Mouse (Mus musculus): ENCODE measurements at regions not wholly inside any gene's neighbourhood (a gene's known extent, or its start where the extent isn't known, plus 50 kb on each side); places are given as distances from the start of the nearest gene placed in this dataset. TPM values are rescaled to one million over a fixed set of nuclear protein-coding genes. Genes with fewer than 3 reads are reported as not detected.

- Histone ChIP-seq H3K4me2 (ENCODE audit: low read depth, low read length) (no peak overlapping the region; the same call in 1 of the 2 replicates), H3K27ac (ENCODE audit: low read depth) (no peak overlapping the region; the same call in 1 of the 2 replicates), H3K27me3 (ENCODE audit: insufficient read depth, low read length) (no peaks in the 10 kb centered on the region), H3K36me3 (replicated peaks; ENCODE audit: insufficient read depth, low read length) (no peaks in the 10 kb centered on the region), H3K9me3 (ENCODE audit: low read length) (no peaks in the 10 kb centered on the region), H3K4me1 (ENCODE audit: insufficient read depth) (peaks cover 15% of the 10 kb centered on the region), H3K4me3 (ENCODE audit: low read depth, low read length) (no peak overlapping the region), H3K9ac (replicated peaks) (no peak overlapping the region)
- DNase-seq (no peak), ATAC-seq (peak; percentile 36)
- TF ChIP-seq CTCF (IDR thresholded peaks at IDR 0.05; ENCODE audit: low read depth) (no peak), EP300 (IDR thresholded peaks at IDR 0.05; ENCODE audit: low read depth) (no peak)
- 33% methylated on average over 6 of the region's 6 CpGs for WGBS (ENCODE audit: insufficient replicate concordance)
Measured at GRCm38 (mm10) chr10:37190092-37190491, 51.4 kb upstream of the Marcks start.

Small RNAs in the stretch of these regions (microRNA-seq; reads per million reads assigned to microRNA genes)
- gene Gm24710, result not detected
